Mouse (Mus musculus) stomach, postnatal 0 days (tissue): Measurements from ENCODE around the gene Rcor2. TPM values are rescaled to one million over a fixed set of nuclear protein-coding genes. Genes with fewer than 3 reads are reported as not detected.

ENCODE experiments used
- ATAC-seq: fragments of 200-750 bp; cut with Nextera tagmentation; 2 replicates; pipeline ENCODE4 v1.8.0; 2017; ENCODE audit not compliant: low FRiP score, low TSS enrichment
- DNase-seq: peaks from one replicate; pipeline ENCODE4 v3.0.0-alpha.2; 2016; ENCODE audit warnings: low spot score
- H3K27ac ChIP-seq: fragments of 300-500 bp; sonication (generic); replicated peaks from 2 replicates; pipeline ENCODE4 v1.5.1; 2014; ENCODE audit warnings: mild to moderate bottlenecking, control low read depth
- H3K27me3 ChIP-seq: fragments of 300-500 bp; sonication (generic); 2 replicates; pipeline ENCODE4 v1.6.1; 2014; ENCODE audit warnings: low read length; ENCODE audit not compliant: control insufficient read depth, insufficient read depth
- H3K36me3 ChIP-seq: fragments of 300-500 bp; sonication (generic); 2 replicates; pipeline ENCODE4 v1.6.1; 2014; ENCODE audit warnings: low read length, mixed read lengths; ENCODE audit not compliant: control insufficient read depth, insufficient read depth
- H3K4me1 ChIP-seq: fragments of 300-500 bp; sonication (generic); replicated peaks from 2 replicates; pipeline ENCODE4 v1.6.1; 2014; ENCODE audit warnings: antibody characterized with exemption; ENCODE audit not compliant: control insufficient read depth, insufficient read depth
- H3K4me2 ChIP-seq: fragments of 300-500 bp; sonication (generic); replicated peaks from 2 replicates; pipeline ENCODE4 v1.6.1; 2014; ENCODE audit warnings: low read depth, mild to moderate bottlenecking, control low read depth, moderate library complexity
- H3K4me3 ChIP-seq: fragments of 300-500 bp; sonication (generic); 2 replicates; pipeline ENCODE4 v1.5.1; 2014; ENCODE audit warnings: low read depth, low read length, control low read depth
- H3K9ac ChIP-seq: fragments of 300-500 bp; sonication (generic); 2 replicates; pipeline ENCODE4 v1.6.1; 2014; ENCODE audit warnings: mild to moderate bottlenecking, low read length, control low read depth, mixed read lengths
- H3K9me3 ChIP-seq: fragments of 300-500 bp; sonication (generic); 2 replicates; pipeline ENCODE4 v1.6.1; 2016; ENCODE audit warnings: low read length; ENCODE audit not compliant: control insufficient read depth
- CTCF ChIP-seq: IDR thresholded peaks from 2 replicates; pipeline ENCODE4 v1.5.1; 2016; ENCODE audit warnings: antibody characterized with exemption, low read depth, mild to moderate bottlenecking, moderate library complexity
- EP300 ChIP-seq: optimal IDR thresholded peaks from 2 replicates; pipeline ENCODE3; 2016; ENCODE audit warnings: antibody characterized with exemption
- WGBS: fragments of 180-500 bp; shearing (Covaris S2); extraction: QIAGEN DNeasy Blood & Tissue Kit; methylation state at CpG from one replicate; pipeline ENCODE4 v1.1.7; 2014; 5-methylcytosine and 5-hydroxymethylcytosine counted together
- polyA plus RNA-seq: library from polyadenylated mRNA; unstranded; fragments of >200 nt; fragmentation: Nextera tagmentation; extraction: Ambion mirVana; gene quantifications from 2 replicates; pipeline ENCODE4 v1.2.1, GENCODE M21; 2015

Gene Rcor2
- polyA plus RNA-seq, 1 experiment from 2014 or later: 2.4 TPM

- no peak overlapping the region for H3K4me3 ChIP-seq
- H3K9ac ChIP-seq: 0 out of 2 replicates have a peak overlapping the region, but pooled peaks have one; percentile 19
- H3K4me2 ChIP-seq: no peak overlapping the region
- DNase-seq (peak; percentile 76), ATAC-seq (peak; percentile 73)
- TF ChIP-seq EP300 (peak; percentile 70), CTCF (no peak)
- 21% methylated on average over 7 of the region's 7 CpGs for WGBS
- no peaks in the 10 kb centered on the region for H3K27me3 ChIP-seq
- no peaks in the 10 kb centered on the region for H3K9me3 ChIP-seq
- no peaks in the 10 kb centered on the region; the same call in 1 of the 2 replicates for H3K36me3 ChIP-seq
- peak overlapping the region; percentile 74 for H3K27ac ChIP-seq
- H3K4me1 ChIP-seq: peaks cover 12% of the 10 kb centered on the region
Observed at GRCm38 (mm10) chr19:7301647-7302492, 34.7 kb downstream of the Rcor2 start.

DNA sequence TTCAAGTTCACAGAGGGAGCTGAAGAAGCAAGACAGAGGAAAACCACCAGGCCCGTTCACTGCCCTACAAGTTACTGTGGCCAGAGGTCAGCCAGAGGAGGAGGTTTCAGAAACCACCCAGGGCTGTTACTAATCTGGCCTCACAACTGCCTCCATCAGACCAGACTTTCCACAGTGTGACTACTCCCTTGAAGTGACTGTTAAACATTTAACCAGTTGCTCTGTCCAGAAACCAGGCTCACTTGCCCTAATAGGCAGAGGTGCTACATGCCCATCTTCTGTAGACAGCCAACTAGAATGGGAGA, 35.3 kb downstream of the Rcor2 start:
- Histone ChIP-seq H3K4me3 (no peak overlapping the region), H3K4me1 (peaks cover 12% of the 10 kb centered on the region)

DNA sequence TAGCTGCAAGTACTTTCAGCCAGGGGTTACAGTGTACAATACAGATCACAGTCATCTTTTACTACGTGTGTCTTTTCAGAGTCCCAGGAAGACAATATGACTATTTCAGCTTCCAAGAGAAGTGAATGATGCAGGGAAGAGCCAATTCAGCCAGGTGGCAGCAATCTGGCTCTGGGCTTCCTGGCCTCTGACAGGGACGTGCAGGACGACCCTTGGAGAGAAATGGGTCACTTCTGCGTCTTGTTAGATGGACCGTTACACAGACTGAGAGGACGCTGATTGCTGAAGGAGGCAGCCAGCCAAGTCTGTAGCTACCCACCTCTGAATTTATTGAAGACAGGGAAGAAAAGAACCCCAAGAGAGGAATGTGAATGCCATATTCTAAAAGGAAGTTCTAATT, 36.7 kb downstream of the Rcor2 start:
- Histone ChIP-seq H3K27ac (peak overlapping the region; percentile 74), H3K9me3 (no peaks in the 10 kb centered on the region), H3K36me3 (no peaks in the 10 kb centered on the region; the same call in 1 of the 2 replicates), H3K27me3 (no peaks in the 10 kb centered on the region), H3K4me3 (no peak overlapping the region), H3K4me1 (peaks cover 18% of the 10 kb centered on the region), H3K9ac (no peak overlapping the region), H3K4me2 (no peak overlapping the region)
- no peak for DNase-seq
- 47% methylated on average over 6 of the region's 6 CpGs for WGBS
- TF ChIP-seq CTCF (peak; percentile 42), EP300 (no peak)
- no peak for ATAC-seq

More for the DNA sequence above, 35.3 kb downstream of the Rcor2 start:
- Histone ChIP-seq H3K36me3 (no peaks in the 10 kb centered on the region; the same call in 1 of the 2 replicates), H3K9ac (peak overlapping the region; percentile 19; the same call in 1 of the 2 replicates), H3K27ac (peak overlapping the region; percentile 74), H3K9me3 (no peaks in the 10 kb centered on the region), H3K4me2 (no peak overlapping the region), H3K27me3 (no peaks in the 10 kb centered on the region)
- no peak for DNase-seq
- no peak for TF ChIP-seq CTCF
- TF ChIP-seq EP300: peak; percentile 11
- 41% methylated on average over 1 of the region's 1 CpGs for WGBS
- peak; percentile 64 for ATAC-seq

DNA sequence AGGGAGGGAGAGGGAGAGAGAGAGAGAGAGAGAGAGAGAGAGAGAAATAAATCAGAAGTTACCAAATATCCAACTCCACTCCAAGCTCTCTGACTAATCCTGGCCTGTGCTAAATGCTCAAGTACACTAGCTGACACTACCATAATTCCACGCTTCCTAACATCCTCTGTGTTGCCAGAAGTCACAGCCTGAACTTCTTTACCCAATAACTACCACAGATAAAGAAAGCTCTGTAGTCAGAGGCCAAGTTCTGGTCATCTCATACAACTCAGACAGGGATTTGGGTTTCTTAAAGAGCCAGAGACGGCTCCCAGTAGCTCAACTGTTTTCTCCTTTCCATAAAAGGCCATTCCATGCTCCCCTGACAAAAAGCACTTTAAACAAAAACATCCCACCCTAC, 37.7 kb downstream of the Rcor2 start:
- Histone ChIP-seq H3K4me2 (no peak overlapping the region), H3K9ac (no peak overlapping the region), H3K4me3 (no peak overlapping the region), H3K4me1 (peaks cover 23% of the 10 kb centered on the region), H3K27ac (peak overlapping the region; percentile 58; the same call in 1 of the 2 replicates), H3K27me3 (no peaks in the 10 kb centered on the region), H3K9me3 (no peaks in the 10 kb centered on the region), H3K36me3 (no peaks in the 10 kb centered on the region)
- no peak for ATAC-seq
- WGBS: 37% methylated on average over 2 of the region's 2 CpGs
- TF ChIP-seq EP300 (no peak), CTCF (no peak)
- no peak for DNase-seq

DNA sequence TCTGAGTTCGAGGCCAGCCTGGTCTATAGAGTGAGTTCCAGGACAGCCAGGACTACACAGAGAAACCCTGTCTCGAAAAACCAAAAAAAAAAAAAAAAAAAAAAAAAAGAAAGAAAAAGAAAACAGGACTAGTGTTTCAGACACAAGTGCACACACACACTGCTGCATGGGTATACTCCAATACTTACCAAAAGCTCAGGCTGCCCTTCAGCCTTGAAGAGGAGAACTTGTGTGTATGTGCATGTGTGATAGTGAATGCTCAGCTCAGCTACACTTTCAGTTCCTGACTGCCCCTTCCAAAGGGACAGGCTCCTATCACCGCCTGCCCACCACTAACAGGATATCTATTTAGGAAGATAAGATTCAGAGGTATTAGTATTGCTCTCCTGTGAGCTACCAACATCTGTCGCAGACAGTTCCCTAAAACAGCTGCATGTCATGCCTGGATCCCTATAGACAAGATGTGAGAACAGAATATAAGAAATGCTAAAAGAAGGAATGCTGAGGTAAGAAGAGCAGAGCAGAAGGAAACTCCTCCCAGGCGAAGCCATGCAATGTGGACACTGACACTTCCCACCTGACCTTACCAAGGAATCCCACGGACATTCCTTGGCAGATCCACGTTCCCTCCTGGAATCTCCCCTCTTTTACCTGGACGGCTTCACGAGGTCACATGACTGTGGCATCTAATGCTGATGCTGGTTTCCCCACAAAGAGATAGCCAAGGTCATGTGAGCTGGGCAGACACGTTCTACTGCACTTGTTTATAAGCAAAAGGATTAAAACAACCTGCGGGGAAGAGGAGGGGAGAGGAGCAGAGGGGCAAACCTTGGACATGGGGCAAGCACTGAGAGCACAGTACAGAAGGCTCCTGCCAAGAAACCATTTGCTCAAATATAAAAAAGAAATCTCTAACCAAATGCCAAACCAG, 38.5 kb downstream of the Rcor2 start:
- Histone ChIP-seq H3K9me3 (no peaks in the 10 kb centered on the region), H3K27ac (peak overlapping the region; percentile 94), H3K36me3 (no peaks in the 10 kb centered on the region), H3K4me1 (peaks cover 32% of the 10 kb centered on the region), H3K4me3 (no peak overlapping the region), H3K4me2 (no peak overlapping the region), H3K27me3 (no peaks in the 10 kb centered on the region), H3K9ac (no peak overlapping the region)
- WGBS: 51% methylated on average over 9 of the region's 11 CpGs
- ATAC-seq: no peak
- no peak for DNase-seq
- no peak for TF ChIP-seq EP300
- TF ChIP-seq CTCF: no peak
